Mouse (Mus musculus) embryonic facial prominence, embryonic 13.5 days (tissue): Measurements from ENCODE around the gene Chmp5. TPM values are rescaled to one million over a fixed set of nuclear protein-coding genes. Genes with fewer than 3 reads are reported as not detected.

Experiments
- ATAC-seq: fragments of 200-750 bp; cut with Nextera tagmentation; 2 replicates; pipeline ENCODE4 v1.8.0; 2017; ENCODE audit warnings: low read depth; ENCODE audit not compliant: insufficient number of reproducible peaks, insufficient read depth, low FRiP score, low TSS enrichment
- H3K27ac ChIP-seq: fragments of 300-500 bp; sonication (generic); 2 replicates; pipeline ENCODE4 v1.5.1; 2015; ENCODE audit warnings: moderate library complexity, mild to moderate bottlenecking, inconsistent platforms
- H3K27me3 ChIP-seq: fragments of 300-500 bp; sonication (generic); 2 replicates; pipeline ENCODE4 v1.6.1; 2015; ENCODE audit warnings: mild to moderate bottlenecking, inconsistent platforms
- H3K36me3 ChIP-seq: fragments of 300-500 bp; sonication (generic); 2 replicates; pipeline ENCODE4 v1.6.1; 2015; ENCODE audit warnings: mild to moderate bottlenecking, inconsistent platforms
- H3K4me1 ChIP-seq: fragments of 300-500 bp; sonication (generic); 2 replicates; pipeline ENCODE4 v1.6.1; 2015; ENCODE audit warnings: inconsistent platforms
- H3K4me2 ChIP-seq: fragments of 300-500 bp; sonication (generic); 2 replicates; pipeline ENCODE4 v1.6.1; 2015; ENCODE audit warnings: moderate library complexity, mild to moderate bottlenecking, inconsistent platforms
- H3K4me3 ChIP-seq: fragments of 300-500 bp; sonication (generic); 2 replicates; pipeline ENCODE4 v1.5.1; 2015; ENCODE audit warnings: mild to moderate bottlenecking, inconsistent platforms
- H3K9ac ChIP-seq: fragments of 300-500 bp; sonication (generic); 2 replicates; pipeline ENCODE4 v1.6.1; 2015; ENCODE audit warnings: mild to moderate bottlenecking, inconsistent platforms
- H3K9me3 ChIP-seq: fragments of 300-500 bp; sonication (generic); 2 replicates; pipeline ENCODE4 v1.6.1; 2016; ENCODE audit warnings: inconsistent platforms
- WGBS: fragments of 180-500 bp; shearing (Covaris S2); methylation state at CpG from one replicate; pipeline ENCODE4 v1.1.7; 2015; ENCODE audit warnings: mixed read lengths; 5-methylcytosine and 5-hydroxymethylcytosine counted together
- polyA plus RNA-seq: library from polyadenylated mRNA; unstranded; fragments of >200 nt; fragmentation: Nextera tagmentation; extraction: Ambion mirVana; gene quantifications from 2 replicates; pipeline ENCODE4 v1.2.1, GENCODE M21; 2015

The Chmp5 gene
- polyA plus RNA-seq, 1 experiment from 2014 or later, result 114 TPM

DNA sequence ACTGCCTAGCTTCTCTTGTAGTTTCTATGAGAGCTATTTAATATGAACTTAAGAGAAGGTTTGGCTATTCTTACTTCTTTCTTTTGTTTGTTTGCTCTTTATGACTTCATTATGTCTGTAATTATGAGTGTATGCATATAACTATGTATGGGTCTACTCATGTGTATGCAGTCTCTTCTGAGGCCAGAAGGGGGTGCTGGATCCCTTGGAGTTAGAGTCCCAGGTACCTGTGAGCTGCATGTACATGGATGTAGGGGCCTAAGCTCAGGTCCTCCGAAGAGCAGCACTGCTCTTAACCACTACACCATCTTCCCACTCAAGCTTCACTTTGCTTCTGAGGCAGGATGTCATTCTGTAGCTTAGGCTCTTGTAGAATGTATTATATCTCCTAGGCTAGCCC, 5.3 kb downstream of the Chmp5 start:
- Histone ChIP-seq H3K4me2 (no peak overlapping the region), H3K4me1 (peaks cover 9% of the 10 kb centered on the region), H3K9me3 (no peaks in the 10 kb centered on the region), H3K27me3 (no peaks in the 10 kb centered on the region), H3K27ac (no peak overlapping the region), H3K9ac (no peak overlapping the region), H3K4me3 (no peak overlapping the region), H3K36me3 (peaks cover 75% of the 10 kb centered on the region)
- 93% methylated on average over 1 of the region's 1 CpGs for WGBS
- ATAC-seq, result no peak

DNA sequence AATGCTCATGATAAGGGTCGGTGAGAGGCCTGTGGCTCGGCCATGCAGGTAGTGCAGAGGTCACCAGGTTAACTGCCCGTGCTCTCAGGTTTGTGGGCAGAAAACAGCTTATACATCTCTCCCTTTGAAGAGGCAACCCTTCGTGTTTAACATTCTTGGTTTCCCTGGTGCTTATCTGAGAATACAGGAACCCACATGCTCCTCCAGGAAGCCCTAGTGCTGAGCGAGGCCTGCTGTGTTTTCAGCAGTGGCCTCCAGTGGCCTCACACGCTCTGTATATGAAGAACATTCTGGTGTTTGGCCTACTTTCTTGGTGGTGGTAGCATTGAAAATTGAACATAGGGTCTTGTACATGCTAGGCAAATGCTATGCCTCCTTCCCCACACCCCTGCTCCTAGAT, 7.7 kb downstream of the Chmp5 start:
- 89% methylated on average over 6 of the region's 6 CpGs for WGBS
- ATAC-seq, result no peak
- no peaks in the 10 kb centered on the region for H3K27me3 ChIP-seq
- H3K4me1 ChIP-seq, result no peaks in the 10 kb centered on the region
- H3K27ac ChIP-seq, result no peak overlapping the region
- H3K9me3 ChIP-seq, result no peaks in the 10 kb centered on the region
- no peak overlapping the region for H3K4me3 ChIP-seq
- H3K36me3 ChIP-seq, result peaks cover 89% of the 10 kb centered on the region
- no peak overlapping the region for H3K4me2 ChIP-seq
- H3K9ac ChIP-seq, result no peak overlapping the region

DNA sequence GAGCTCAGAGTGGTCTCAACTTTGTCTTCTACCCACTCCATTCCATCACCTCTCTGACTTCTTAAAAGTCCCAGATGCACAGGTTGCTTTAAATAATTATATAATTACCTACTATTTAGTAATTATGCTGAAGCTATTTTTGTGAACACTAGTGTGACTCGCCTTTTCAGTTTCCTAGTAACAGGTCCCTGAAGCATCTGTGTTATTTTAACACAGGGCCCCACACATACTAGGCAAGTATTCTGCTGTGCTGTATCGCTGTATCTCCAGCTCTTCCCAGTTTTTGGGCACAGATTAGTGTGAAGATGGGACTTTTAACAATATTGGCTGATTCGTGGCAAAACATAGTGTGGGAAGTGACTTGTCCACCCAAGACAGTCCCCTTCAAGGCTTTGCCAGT, 15.3 kb downstream of the Chmp5 start:
- H3K36me3 ChIP-seq, result peaks cover 85% of the 10 kb centered on the region
- H3K9me3 ChIP-seq, result no peaks in the 10 kb centered on the region
- ATAC-seq, result no peak
- no peaks in the 10 kb centered on the region for H3K4me1 ChIP-seq
- 83% methylated on average over 3 of the region's 3 CpGs for WGBS
- H3K4me3 ChIP-seq, result no peak overlapping the region
- H3K4me2 ChIP-seq, result no peak overlapping the region
- no peak overlapping the region for H3K27ac ChIP-seq
- no peak overlapping the region for H3K9ac ChIP-seq
- H3K27me3 ChIP-seq, result no peaks in the 10 kb centered on the region

DNA sequence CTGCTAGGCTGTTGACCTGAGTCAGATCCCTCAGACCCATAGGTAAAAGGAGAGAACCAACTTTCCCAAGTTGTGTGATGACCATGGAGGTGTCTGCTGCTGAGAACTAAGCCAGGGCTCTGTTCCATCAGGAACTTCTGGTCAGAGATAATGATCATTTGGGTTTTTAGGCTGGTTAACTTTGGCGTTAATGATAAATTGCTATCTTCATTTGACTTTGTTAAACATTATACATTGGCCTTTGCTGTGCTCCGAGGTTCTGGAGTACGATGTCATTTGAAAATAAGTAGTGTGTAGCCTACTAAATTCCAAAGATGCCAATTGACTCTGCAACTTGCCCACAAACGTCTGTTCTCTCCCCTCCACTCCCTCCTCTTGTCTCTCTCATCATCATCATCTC, 21.0 kb downstream of the Chmp5 start:
- H3K4me2 ChIP-seq, result no peak overlapping the region
- H3K27ac ChIP-seq, result no peak overlapping the region
- no peaks in the 10 kb centered on the region for H3K9me3 ChIP-seq
- WGBS, result 75% methylated on average over 4 of the region's 4 CpGs
- H3K27me3 ChIP-seq, result no peaks in the 10 kb centered on the region
- no peak for ATAC-seq
- H3K36me3 ChIP-seq, result peaks cover 33% of the 10 kb centered on the region
- no peak overlapping the region for H3K9ac ChIP-seq
- no peak overlapping the region for H3K4me3 ChIP-seq
- peaks cover 21% of the 10 kb centered on the region for H3K4me1 ChIP-seq

DNA sequence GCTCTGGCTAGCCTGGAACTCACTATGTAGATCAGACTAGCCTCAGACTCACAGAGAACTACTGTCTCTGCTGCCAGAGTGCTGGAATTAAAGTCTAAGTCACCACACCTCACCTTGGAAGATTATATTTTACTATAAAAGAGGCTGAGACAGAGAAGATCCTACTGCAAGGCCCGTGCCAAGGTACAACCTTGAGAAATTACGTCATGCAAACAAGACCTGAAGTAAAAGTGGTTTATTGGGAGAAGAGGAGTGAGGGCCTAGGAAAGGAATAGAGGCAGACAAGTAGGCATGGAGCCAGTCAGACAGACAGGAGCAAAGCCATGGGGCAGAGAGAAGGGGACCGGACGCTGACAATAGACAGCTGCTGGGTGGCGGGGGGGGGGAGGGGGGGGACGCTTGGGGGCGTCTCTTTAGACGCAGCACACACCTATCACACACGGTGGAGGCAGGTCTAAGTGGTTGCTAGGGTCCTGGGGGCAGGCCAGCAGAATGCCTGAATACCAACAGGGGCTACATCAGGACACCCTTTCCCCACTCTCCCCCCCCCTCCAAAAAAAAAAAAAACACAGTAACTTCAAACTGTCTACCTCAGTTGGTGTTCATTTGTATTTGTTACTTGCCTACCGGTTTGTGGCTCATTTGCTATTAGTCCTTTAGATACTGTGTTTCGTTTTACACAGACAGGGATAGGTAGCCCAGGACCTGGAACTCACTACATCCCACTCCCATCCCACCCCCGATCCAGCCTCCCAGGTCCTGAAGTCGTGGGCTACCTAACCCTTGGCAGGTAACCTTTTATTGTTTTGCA, 21.8 kb downstream of the Chmp5 start:
- no peaks in the 10 kb centered on the region for H3K9me3 ChIP-seq
- H3K9ac ChIP-seq, result peak overlapping the region; percentile 90
- no peaks in the 10 kb centered on the region for H3K27me3 ChIP-seq
- peak overlapping the region; percentile 98 for H3K4me3 ChIP-seq
- H3K4me2 ChIP-seq, result peak overlapping the region; percentile 71
- peak overlapping the region; percentile 92 for H3K27ac ChIP-seq
- WGBS, result 19% methylated on average over 9 of the region's 13 CpGs
- peaks cover 21% of the 10 kb centered on the region for H3K4me1 ChIP-seq
- peak; percentile 22; the same call in 1 of the 2 replicates for ATAC-seq
- peaks cover 26% of the 10 kb centered on the region for H3K36me3 ChIP-seq

DNA sequence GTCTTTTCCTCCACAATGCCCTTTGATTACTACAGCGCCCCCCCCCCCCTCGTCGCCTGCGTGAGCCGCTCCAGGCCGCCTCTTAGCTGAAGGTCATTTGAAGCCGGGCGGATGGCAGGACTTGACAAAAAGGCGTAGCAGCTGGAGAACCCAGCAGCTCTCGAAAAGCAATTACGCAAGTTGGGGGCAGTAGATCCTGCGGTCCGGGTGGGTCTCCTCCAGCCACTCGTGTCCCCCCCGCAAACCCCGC, 22.3 kb downstream of the Chmp5 start:
- H3K27ac ChIP-seq, result peak overlapping the region; percentile 92
- under 1% methylated on average over 16 of the region's 16 CpGs for WGBS
- H3K36me3 ChIP-seq, result peaks cover 24% of the 10 kb centered on the region
- H3K27me3 ChIP-seq, result no peaks in the 10 kb centered on the region
- H3K4me3 ChIP-seq, result peak overlapping the region; percentile 98
- H3K4me1 ChIP-seq, result peaks cover 21% of the 10 kb centered on the region
- peak overlapping the region; percentile 71 for H3K4me2 ChIP-seq
- peak overlapping the region; percentile 90 for H3K9ac ChIP-seq
- ATAC-seq, result no peak
- no peaks in the 10 kb centered on the region for H3K9me3 ChIP-seq

DNA sequence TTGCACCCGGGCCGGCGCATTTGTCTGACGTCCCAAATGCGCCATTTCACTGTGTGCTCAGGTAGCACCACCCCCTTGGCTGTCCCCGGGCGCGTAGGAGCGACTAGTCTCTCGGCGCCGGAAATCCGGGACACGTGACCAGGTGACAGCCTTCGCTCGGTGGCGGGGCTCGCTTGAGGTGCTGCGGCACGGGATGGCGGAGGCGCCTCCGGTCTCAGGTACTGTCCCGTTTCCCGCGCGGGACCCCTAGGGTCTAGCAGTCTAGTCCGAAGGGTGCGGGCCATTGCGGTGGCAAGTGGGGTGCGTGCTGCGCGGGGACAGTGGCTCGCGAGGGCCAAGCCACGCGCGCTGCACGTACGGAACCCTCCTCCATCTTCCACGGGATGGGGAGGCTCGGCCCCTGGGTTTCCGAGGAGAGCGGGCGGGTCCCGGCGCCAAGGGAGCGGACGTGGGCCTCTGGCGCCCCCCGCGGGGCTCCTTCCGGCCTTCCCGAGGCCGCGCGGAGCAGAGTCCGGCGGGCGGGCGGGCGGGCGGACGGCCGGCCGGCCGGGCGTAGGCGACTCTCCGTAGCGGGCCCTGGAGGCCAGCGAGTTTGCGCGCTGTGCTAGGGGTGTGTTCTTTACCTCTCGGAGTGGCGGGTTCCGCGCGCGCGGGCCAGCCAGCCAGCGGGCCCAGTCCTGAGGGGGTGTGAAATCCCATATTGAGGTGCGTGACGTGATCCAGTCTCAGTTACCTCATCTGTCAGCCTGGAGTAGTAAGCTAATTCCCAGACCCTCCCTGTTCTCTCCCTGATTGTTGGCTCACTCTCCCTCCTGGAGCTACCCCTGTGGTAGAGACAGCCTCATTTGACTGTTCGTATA, 22.9 kb downstream of the Chmp5 start, which contains the start of gene Nfx1:
TSS of gene Nfx1 (plus strand) at position 65 of the 860 bp plus-strand sequence.
- H3K9me3 ChIP-seq, result no peaks in the 10 kb centered on the region
- peak within 1 kb of the TSS; percentile 98 for H3K4me3 ChIP-seq
- H3K27ac ChIP-seq, result peak within 1 kb of the TSS; percentile 92
- peak within 1 kb of the TSS; percentile 71 for H3K4me2 ChIP-seq
- H3K4me1 ChIP-seq, result peaks cover 21% of the 10 kb centered on the region
- peak within 1 kb of the TSS; percentile 90 for H3K9ac ChIP-seq
- peak; percentile 91 for ATAC-seq
- H3K36me3 ChIP-seq, result peaks cover 23% of the 10 kb centered on the region
- WGBS, result under 1% methylated on average over 70 of the region's 85 CpGs
- H3K27me3 ChIP-seq, result no peaks in the 10 kb centered on the region

DNA sequence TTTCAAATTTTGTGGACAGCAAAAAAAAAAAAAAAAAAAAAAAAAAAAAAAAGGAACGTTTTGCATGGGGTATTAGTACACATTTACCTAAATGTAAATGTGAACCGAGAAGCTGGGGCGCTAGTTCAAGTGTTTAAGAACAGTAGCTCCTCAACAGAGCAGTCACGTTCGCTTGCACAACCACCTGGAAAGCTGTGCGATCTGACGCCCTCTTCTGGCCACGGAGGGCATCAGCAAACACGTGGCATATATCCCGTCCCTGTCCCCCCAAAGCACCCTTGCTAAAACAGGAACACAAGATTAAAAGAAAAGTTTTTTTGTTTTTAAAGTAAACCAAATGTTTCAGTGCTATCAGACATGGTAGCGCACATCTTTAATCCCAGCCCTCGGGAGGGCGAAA, 23.5 kb downstream of the Chmp5 start:
- Histone ChIP-seq H3K27ac (peak overlapping the region; percentile 92; the same call in 1 of the 2 replicates), H3K9me3 (no peaks in the 10 kb centered on the region)
- 21% methylated on average over 13 of the region's 13 CpGs for WGBS

DNA sequence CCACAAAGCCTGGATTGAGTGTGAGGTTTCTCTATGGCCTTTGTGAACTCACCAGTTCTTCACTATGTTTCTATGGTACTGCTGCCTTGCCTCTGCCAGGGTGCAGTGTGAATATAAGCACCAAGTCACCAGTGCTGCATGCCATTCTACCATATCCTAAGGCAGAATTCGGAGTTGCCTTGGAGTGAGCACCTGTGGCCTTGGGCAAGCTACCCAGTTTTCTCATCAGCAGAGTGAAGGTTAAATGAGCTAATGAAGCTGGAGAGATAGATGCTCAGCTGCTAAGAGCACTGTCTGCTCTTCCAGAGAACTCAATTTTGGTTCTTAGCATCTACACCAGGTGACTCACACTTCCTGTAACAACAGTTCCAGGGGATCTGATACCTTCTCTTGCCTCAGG, 25.8 kb downstream of the Chmp5 start:
- H3K4me3 ChIP-seq, result no peak overlapping the region
- H3K4me1 ChIP-seq, result peaks cover 21% of the 10 kb centered on the region
- no peak overlapping the region for H3K4me2 ChIP-seq
- H3K27me3 ChIP-seq, result no peaks in the 10 kb centered on the region
- no peak overlapping the region for H3K9ac ChIP-seq
- 89% methylated on average over 1 of the region's 1 CpGs for WGBS
- peaks cover 32% of the 10 kb centered on the region for H3K36me3 ChIP-seq
- no peak for ATAC-seq
- no peak overlapping the region for H3K27ac ChIP-seq
- H3K9me3 ChIP-seq, result no peaks in the 10 kb centered on the region

More for the DNA sequence above, 23.5 kb downstream of the Chmp5 start:
- peak overlapping the region; percentile 90 for H3K9ac ChIP-seq
- peak overlapping the region; percentile 98 for H3K4me3 ChIP-seq
- ATAC-seq, result no peak
- peak overlapping the region; percentile 71 for H3K4me2 ChIP-seq
- peaks cover 23% of the 10 kb centered on the region for H3K36me3 ChIP-seq
- no peaks in the 10 kb centered on the region for H3K27me3 ChIP-seq
- H3K4me1 ChIP-seq, result peaks cover 21% of the 10 kb centered on the region

DNA sequence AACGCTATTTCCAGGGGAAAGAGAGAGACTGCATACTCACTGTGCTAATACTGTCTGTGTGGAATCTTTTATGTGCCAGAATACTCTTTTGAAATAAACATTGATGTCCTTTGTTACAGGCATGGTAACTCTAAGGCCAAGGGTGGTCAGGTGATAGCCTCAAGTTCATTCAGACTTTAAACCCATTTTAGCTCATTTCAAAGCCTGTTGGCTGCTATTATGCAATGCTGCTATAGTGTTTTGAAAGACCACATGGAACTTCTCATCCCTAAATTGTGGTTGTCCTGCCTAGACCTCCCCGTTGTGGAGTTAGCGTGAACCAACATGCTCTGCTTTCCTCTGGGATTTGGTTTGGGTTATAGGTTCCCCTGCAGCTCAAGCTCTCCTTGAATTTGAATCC, 27.5 kb downstream of the Chmp5 start:
- Histone ChIP-seq H3K36me3 (peaks cover 49% of the 10 kb centered on the region), H3K4me3 (no peak overlapping the region), H3K27ac (no peak overlapping the region), H3K27me3 (no peaks in the 10 kb centered on the region), H3K4me2 (no peak overlapping the region), H3K9ac (no peak overlapping the region), H3K9me3 (no peaks in the 10 kb centered on the region), H3K4me1 (peaks cover 13% of the 10 kb centered on the region)
- no peak for ATAC-seq
- WGBS, result 81% methylated on average over 3 of the region's 3 CpGs

DNA sequence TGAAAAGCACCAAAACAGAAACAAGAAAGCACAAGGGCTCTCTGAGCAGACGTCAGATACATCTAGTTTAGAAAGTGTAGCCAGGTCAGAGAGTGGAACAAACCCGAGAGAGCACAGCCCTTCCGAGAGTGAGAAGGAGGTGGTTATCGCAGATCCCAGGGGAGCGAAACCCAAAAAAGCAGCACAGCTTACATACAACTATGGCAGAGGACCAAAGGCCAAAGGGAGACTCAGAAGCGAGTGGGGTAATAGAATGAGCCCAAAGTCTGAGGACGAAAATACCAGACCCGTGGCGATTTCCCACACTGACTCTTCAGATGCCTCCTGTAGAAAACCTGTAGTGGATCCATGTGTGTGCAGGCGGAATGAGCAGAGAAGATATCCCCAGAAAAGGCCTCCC, 28.4 kb downstream of the Chmp5 start:
- peaks cover 59% of the 10 kb centered on the region for H3K36me3 ChIP-seq

DNA sequence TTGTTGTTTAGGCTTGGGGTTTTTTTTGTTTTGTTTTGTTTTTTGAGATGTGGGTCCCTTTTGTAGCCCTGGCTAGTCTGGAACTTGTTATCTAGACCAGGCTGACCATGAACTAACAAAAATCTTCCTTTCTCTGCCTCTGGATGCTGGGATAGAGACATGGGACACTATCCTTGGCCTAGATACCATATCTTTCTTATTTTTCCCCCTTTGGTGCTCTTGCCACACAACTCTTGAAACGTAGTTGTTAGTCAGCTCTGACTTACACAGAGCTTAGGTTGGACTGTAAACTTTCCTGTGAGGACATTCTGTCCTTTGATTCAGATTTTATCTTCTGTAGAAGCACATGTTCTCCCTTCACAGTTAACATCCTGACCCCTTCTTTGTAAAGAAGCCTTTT, 31.2 kb downstream of the Chmp5 start:
- H3K4me1 ChIP-seq, result no peaks in the 10 kb centered on the region

More for the DNA sequence above, 28.4 kb downstream of the Chmp5 start:
- no peak overlapping the region for H3K4me2 ChIP-seq
- 90% methylated on average over 10 of the region's 10 CpGs for WGBS
- ATAC-seq, result no peak
- no peak overlapping the region for H3K4me3 ChIP-seq
- no peaks in the 10 kb centered on the region for H3K27me3 ChIP-seq
- H3K27ac ChIP-seq, result no peak overlapping the region
- H3K4me1 ChIP-seq, result peaks cover 13% of the 10 kb centered on the region
- no peak overlapping the region for H3K9ac ChIP-seq
- no peaks in the 10 kb centered on the region for H3K9me3 ChIP-seq

More for the DNA sequence above, 31.2 kb downstream of the Chmp5 start:
- Histone ChIP-seq H3K27ac (no peak overlapping the region), H3K4me2 (no peak overlapping the region), H3K4me3 (no peak overlapping the region), H3K9me3 (no peaks in the 10 kb centered on the region), H3K36me3 (peaks cover 84% of the 10 kb centered on the region), H3K9ac (no peak overlapping the region), H3K27me3 (no peaks in the 10 kb centered on the region)
- 90% methylated on average over 1 of the region's 1 CpGs for WGBS
- no peak for ATAC-seq
